Mouse (Mus musculus) megakaryocyte progenitor cell, adult 5-6 weeks (primary cell): ENCODE results near the gene Slc39a11. TPM values are rescaled to one million over a fixed set of nuclear protein-coding genes. Genes with fewer than 3 reads are reported as not detected.

Source experiments
- ATAC-seq: replicated peaks from 2 replicates; pipeline ENCODE4 v1.8.0; 2016; ENCODE audit warnings: mild to moderate bottlenecking, moderate TSS enrichment, inconsistent platforms; ENCODE audit not compliant: poor library complexity
- total RNA-seq, 2 experiments: library from RNA; stranded (forward) in 1 of 2; stranded (reverse) in 1 of 2; fragments of 157-497, 149-512 nt in 1 of 2; fragments of 200-1000 nt in 1 of 2; gene quantifications; 2 replicates each; pipeline versions ENCODE4 v1.2.3 to v1.2.4; 2015 to 2017

Slc39a11 gene
- total RNA-seq, 2 experiments from 2014 or later = 25.6 to 30.9 TPM

GRCm38 (mm10) chr11:113552539-113552938 is 97.3 kb downstream of the Slc39a11 start:
- no peak for ATAC-seq

GRCm38 (mm10) chr11:113546217-113546877 is 103.5 kb downstream of the Slc39a11 start:
- peak; percentile 18; the same call in 1 of the 2 replicates for ATAC-seq

GRCm38 (mm10) chr11:113544017-113544640 is 105.8 kb downstream of the Slc39a11 start:
- peak; percentile 87 for ATAC-seq

- no peak for ATAC-seq
Measured at GRCm38 (mm10) chr11:113541073-113541472, 108.8 kb downstream of the Slc39a11 start.

- ATAC-seq = no peak
Measured at GRCm38 (mm10) chr11:113539502-113540209, 110.2 kb downstream of the Slc39a11 start.

GRCm38 (mm10) chr11:113539079-113539478 is 110.8 kb downstream of the Slc39a11 start:
- 0 out of 2 replicates have a peak, but pooled peaks have one; percentile 3 for ATAC-seq

GRCm38 (mm10) chr11:113538406-113538917 is 111.4 kb downstream of the Slc39a11 start:
- peak; percentile 13; the same call in 1 of the 2 replicates for ATAC-seq

GRCm38 (mm10) chr11:113537715-113538114 is 112.2 kb downstream of the Slc39a11 start:
- ATAC-seq = no peak

GRCm38 (mm10) chr11:113537199-113537586 is 112.7 kb downstream of the Slc39a11 start:
- peak; percentile 40 for ATAC-seq

- ATAC-seq = peak; percentile 21; the same call in 1 of the 2 replicates
Measured at GRCm38 (mm10) chr11:113536308-113537198, 113.3 kb downstream of the Slc39a11 start.

GRCm38 (mm10) chr11:113534341-113534740 is 115.5 kb downstream of the Slc39a11 start:
- ATAC-seq = no peak

- ATAC-seq = no peak
Measured at GRCm38 (mm10) chr11:113533931-113534330, 115.9 kb downstream of the Slc39a11 start.

- no peak for ATAC-seq
Measured at GRCm38 (mm10) chr11:113528391-113528790, 121.5 kb downstream of the Slc39a11 start.

- ATAC-seq = no peak
Measured at GRCm38 (mm10) chr11:113525731-113526130, 124.1 kb downstream of the Slc39a11 start.

GRCm38 (mm10) chr11:113522726-113523125 is 127.2 kb downstream of the Slc39a11 start:
- no peak for ATAC-seq

GRCm38 (mm10) chr11:113521469-113522190 is 128.2 kb downstream of the Slc39a11 start:
- no peak for ATAC-seq

GRCm38 (mm10) chr11:113520851-113521461 is 128.9 kb downstream of the Slc39a11 start:
- no peak for ATAC-seq

- peak; percentile 64 for ATAC-seq
Measured at GRCm38 (mm10) chr11:113520373-113520772, 129.5 kb downstream of the Slc39a11 start.

GRCm38 (mm10) chr11:113519973-113520372 is 129.9 kb downstream of the Slc39a11 start:
- no peak; the same call in 1 of the 2 replicates for ATAC-seq
